Mouse (Mus musculus): Measurements from ENCODE around the gene Reln.

Reln gene

GRCm38 (mm10) chr5:21987711-21988110 is 356.8 kb downstream of the Reln start:
- no peak for DNase-seq

- DNase-seq = peak; percentile 34
Measured at GRCm38 (mm10) chr5:21986311-21986710, 358.2 kb downstream of the Reln start.

- DNase-seq = no peak
Measured at GRCm38 (mm10) chr5:21983021-21983667, 361.4 kb downstream of the Reln start.

GRCm38 (mm10) chr5:21981216-21981615 is 363.3 kb downstream of the Reln start:
- no peak for DNase-seq

- DNase-seq = no peak
Measured at GRCm38 (mm10) chr5:21980544-21980943, 364.0 kb downstream of the Reln start.

- no peak for DNase-seq
Measured at GRCm38 (mm10) chr5:21973266-21974010, 371.1 kb downstream of the Reln start.

- DNase-seq = no peak
Measured at GRCm38 (mm10) chr5:21961796-21962195, 382.7 kb downstream of the Reln start.

GRCm38 (mm10) chr5:21960151-21960550 is 384.4 kb downstream of the Reln start:
- no peak for DNase-seq

GRCm38 (mm10) chr5:21957586-21957985 is 386.9 kb downstream of the Reln start:
- DNase-seq = no peak

- no peak for DNase-seq
Measured at GRCm38 (mm10) chr5:21957061-21957460, 387.4 kb downstream of the Reln start.

- DNase-seq = no peak
Measured at GRCm38 (mm10) chr5:21949507-21949897, 395.0 kb downstream of the Reln start.

GRCm38 (mm10) chr5:21948736-21949506 is 395.6 kb downstream of the Reln start:
- DNase-seq = peak; percentile 38

GRCm38 (mm10) chr5:21947610-21948381 is 396.7 kb downstream of the Reln start:
- no peak for DNase-seq

GRCm38 (mm10) chr5:21944579-21944978 is 399.9 kb downstream of the Reln start:
- no peak for DNase-seq

GRCm38 (mm10) chr5:21939405-21939804 is 405.1 kb downstream of the Reln start:
- DNase-seq = no peak

- no peak for DNase-seq
Measured at GRCm38 (mm10) chr5:21938138-21938537, 406.4 kb downstream of the Reln start.

- DNase-seq = no peak
Measured at GRCm38 (mm10) chr5:21936627-21937026, 407.9 kb downstream of the Reln start.

- DNase-seq = no peak
Measured at GRCm38 (mm10) chr5:21936096-21936495, 408.4 kb downstream of the Reln start.

- no peak for DNase-seq
Measured at GRCm38 (mm10) chr5:21934811-21935396, 409.6 kb downstream of the Reln start.

GRCm38 (mm10) chr5:21934173-21934698 is 410.3 kb downstream of the Reln start:
- no peak for DNase-seq

- DNase-seq = no peak
Measured at GRCm38 (mm10) chr5:21933340-21934075, 411.0 kb downstream of the Reln start.

- DNase-seq = no peak
Measured at GRCm38 (mm10) chr5:21931151-21931550, 413.4 kb downstream of the Reln start.

All from right cerebral cortex, postnatal 4 days (tissue).